Mouse (Mus musculus): Measurements from ENCODE around the gene Slc30a7. TPM values are rescaled to one million over a fixed set of nuclear protein-coding genes. Genes with fewer than 3 reads are reported as not detected.
"Not testable (repeated sequence)": the region's sequence is repeated elsewhere in the genome, so short reads cannot be mapped to it uniquely, and the experiment has no call there.

Gene Slc30a7
- polyA plus RNA-seq, 1 experiment from 2014 or later: 29.0 TPM

DNA sequence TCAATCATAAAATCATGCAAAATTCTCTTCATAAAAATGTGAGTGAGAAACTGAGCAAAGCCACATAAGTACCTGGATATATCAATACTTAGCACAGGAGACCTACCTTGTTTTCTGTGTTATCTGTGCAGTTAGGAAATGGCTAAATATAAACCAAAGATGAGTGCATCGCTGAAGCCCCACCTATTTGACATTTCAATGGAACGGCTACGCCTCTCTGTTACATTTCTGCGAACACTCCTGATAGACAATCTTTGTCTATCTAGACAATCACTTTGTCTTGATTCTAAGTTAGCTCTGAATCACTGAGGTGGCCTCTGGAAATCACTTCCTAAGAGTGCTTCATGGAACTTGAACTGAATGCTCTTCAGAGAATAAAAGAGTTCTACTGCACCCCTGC, 66.7 kb downstream of the Slc30a7 start:
- H3K9me3 ChIP-seq: no peaks in the 10 kb centered on the region
- H3K4me3 ChIP-seq: no peak overlapping the region
- peaks cover 28% of the 10 kb centered on the region for H3K36me3 ChIP-seq
- H3K4me1 ChIP-seq: no peaks in the 10 kb centered on the region
- H3K9ac ChIP-seq: no peak overlapping the region
- WGBS: 91% methylated on average over 4 of the region's 4 CpGs
- no peak overlapping the region for H3K27ac ChIP-seq
- H3K4me2 ChIP-seq (replicated peaks): no peak overlapping the region
- ATAC-seq (ENCODE audit: insufficient number of reproducible peaks, insufficient read depth, low FRiP score, low TSS enrichment): no peak
- no peaks in the 10 kb centered on the region for H3K27me3 ChIP-seq

DNA sequence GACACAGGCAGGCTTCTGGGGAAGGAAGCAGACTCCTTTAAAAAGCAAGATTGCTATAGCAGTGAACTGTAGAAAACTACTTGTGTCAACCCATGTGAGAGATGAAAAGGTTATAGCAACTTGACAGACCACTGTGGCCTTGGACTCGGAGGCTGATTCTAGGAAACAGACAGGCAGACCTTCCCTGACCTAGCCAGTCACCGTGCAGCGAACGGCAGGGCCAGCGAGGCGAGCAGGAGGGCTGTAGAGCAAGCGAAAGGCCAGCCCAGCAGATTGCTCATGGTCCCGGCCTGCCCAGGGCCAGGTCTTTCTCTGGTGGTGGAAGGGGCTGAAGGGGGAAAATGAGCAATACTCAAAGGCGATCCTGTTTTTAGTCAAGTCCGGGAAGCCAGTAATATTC, 69.4 kb downstream of the Slc30a7 start:
- no peak for ATAC-seq (ENCODE audit: insufficient number of reproducible peaks, insufficient read depth, low FRiP score, low TSS enrichment)
- Histone ChIP-seq H3K27ac (no peak overlapping the region), H3K4me2 (replicated peaks) (no peak overlapping the region), H3K27me3 (no peaks in the 10 kb centered on the region), H3K36me3 (peaks cover 14% of the 10 kb centered on the region), H3K4me3 (no peak overlapping the region), H3K4me1 (no peaks in the 10 kb centered on the region), H3K9me3 (no peaks in the 10 kb centered on the region), H3K9ac (no peak overlapping the region)
- WGBS: 88% methylated on average over 10 of the region's 10 CpGs

DNA sequence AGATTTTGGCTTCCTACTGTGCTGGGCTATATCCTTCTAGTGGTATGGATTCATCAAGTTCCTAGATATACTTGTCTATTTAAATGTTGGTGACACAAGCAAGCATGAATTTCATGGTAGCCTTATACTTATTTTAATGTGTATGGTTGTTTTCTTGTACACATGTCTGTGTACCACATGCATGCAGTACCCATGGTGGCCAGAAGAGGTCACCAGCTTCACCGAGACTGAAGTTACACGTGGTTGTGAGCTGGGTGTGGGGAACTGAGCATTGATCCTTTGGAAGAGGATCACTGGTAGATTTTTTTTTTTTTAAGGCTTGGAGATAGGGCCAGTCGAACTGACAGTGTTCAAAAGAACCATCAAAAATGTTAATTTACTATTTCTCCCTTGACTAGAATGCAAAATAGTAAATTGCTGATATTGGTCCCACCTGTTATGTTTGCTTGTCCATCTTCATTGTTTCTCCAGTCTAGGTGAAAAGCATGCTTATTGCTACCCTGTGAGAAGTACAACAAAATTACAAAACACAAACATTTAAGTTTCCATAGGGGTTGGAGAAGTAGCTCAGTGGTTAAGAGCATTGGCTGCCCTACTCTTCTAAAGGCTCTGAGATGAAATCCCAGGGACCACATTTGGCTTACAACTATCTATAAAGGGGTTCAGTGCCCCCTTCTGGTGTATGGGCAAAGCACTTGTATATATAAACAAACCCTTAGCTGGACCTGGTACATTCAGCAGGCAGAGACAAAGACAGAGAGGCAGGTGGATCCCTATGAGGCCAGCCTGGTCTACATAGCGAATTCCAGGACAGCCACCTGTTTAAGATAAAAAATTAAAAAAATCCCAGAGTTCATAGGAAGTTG, 70.2 kb downstream of the Slc30a7 start:
- no peaks in the 10 kb centered on the region for H3K4me1 ChIP-seq
- no peaks in the 10 kb centered on the region for H3K9me3 ChIP-seq
- no peak overlapping the region for H3K27ac ChIP-seq
- no peaks in the 10 kb centered on the region for H3K27me3 ChIP-seq
- no peak overlapping the region for H3K9ac ChIP-seq
- no peak overlapping the region for H3K4me2 ChIP-seq (replicated peaks)
- ATAC-seq (ENCODE audit: insufficient number of reproducible peaks, insufficient read depth, low FRiP score, low TSS enrichment): no peak
- 62% methylated on average over 4 of the region's 4 CpGs for WGBS
- H3K4me3 ChIP-seq: no peak overlapping the region
- H3K36me3 ChIP-seq: peaks cover 8% of the 10 kb centered on the region; the same call in 1 of the 2 replicates

DNA sequence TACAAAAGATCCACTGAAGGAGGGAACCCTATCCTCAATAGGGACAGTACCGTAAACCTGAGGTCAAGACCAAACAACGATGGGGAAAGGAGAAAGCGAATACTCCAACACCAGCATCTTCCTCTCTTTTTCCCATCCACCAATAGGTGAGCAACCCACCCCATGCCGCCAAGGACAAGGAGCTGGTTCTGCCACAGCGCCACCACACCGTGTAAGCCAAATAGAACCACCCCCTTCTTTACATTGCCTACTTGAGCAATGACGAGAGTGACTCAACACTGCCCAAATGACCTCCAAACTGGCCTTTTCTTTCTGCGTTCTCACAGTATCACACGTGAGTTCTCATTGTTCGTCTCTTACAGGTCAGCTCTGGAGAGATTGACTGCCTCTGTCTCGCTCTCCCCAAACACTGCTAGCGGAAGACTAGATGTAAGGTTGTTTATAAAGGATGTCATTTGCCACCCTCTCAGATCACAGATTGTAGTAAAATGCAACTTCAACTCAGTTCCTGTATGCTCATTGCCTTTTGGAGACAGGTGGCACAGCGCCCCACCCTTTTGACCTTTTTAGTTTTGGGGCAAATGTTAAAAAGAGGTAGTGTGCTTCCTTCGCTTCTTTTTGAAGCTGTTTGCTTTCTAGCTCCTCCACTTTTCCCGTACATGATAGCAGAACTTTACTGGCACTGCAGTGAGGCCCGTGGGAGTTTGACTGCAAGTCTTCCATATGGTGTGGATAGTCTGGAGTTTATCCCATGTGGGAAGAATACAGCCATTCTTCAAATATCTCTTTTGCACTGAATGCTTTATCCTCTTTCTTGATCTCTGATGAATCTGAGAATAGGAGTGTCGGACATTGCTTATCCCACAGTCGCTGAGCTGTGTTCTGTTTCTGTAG, 73.7 kb downstream of the Slc30a7 start:
- Histone ChIP-seq H3K36me3 (0 out of 2 replicates have a peak, but pooled peaks cover 3% of the 10 kb centered on the region), H3K27ac (no peak overlapping the region), H3K4me2 (replicated peaks) (no peak overlapping the region), H3K4me1 (no peaks in the 10 kb centered on the region), H3K9me3 (no peaks in the 10 kb centered on the region), H3K27me3 (no peaks in the 10 kb centered on the region), H3K4me3 (no peak overlapping the region), H3K9ac (no peak overlapping the region)
- no peak for ATAC-seq (ENCODE audit: insufficient number of reproducible peaks, insufficient read depth, low FRiP score, low TSS enrichment)
- 92% methylated on average over 18 of the region's 18 CpGs for WGBS

DNA sequence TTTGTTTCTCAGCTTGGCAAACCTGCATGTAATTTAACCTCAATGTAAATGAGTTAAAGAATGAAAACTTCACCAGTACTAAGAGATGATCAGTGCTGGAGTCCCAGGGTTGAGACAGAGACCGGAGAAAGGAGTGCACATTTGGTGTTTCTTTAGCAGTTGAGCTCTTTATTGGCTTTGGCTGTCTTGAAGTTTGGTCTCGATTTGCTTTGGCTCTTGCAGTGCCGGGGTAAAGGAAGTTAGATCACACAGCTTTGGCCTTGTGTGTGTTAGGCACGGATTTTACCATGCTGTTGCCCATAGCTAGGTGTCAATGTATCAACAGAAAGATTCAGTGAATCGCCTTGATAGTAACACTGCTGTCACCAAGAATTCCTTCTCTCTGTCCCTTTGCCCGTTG, 75.5 kb downstream of the Slc30a7 start:
- Histone ChIP-seq H3K4me2 (replicated peaks) (no peak overlapping the region), H3K36me3 (0 out of 2 replicates have a peak, but pooled peaks cover 6% of the 10 kb centered on the region), H3K27ac (no peak overlapping the region), H3K4me3 (no peak overlapping the region), H3K9me3 (no peaks in the 10 kb centered on the region), H3K4me1 (no peaks in the 10 kb centered on the region), H3K9ac (no peak overlapping the region), H3K27me3 (no peaks in the 10 kb centered on the region)
- ATAC-seq (ENCODE audit: insufficient number of reproducible peaks, insufficient read depth, low FRiP score, low TSS enrichment): no peak
- 88% methylated on average over 6 of the region's 6 CpGs for WGBS

DNA sequence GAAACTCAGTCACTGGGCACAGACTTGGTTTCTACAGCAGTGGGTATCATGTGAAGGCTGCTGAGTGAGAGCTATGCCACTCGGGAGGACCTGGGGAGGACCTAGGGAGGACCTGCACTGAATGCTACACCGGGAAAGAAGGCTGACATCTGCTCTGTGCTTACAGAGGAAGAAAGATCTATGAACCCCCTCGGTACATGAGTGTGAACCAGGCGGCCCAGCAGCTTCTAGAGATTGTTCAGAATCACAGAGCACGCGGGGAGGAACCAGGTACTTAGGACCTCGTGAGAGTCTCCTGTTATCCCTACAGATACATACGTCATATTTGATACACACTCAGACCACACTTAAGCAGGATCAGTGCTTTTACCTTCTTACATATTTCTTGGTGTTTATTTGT, 80.7 kb downstream of the Slc30a7 start:
- no peaks in the 10 kb centered on the region for H3K9me3 ChIP-seq
- H3K27ac ChIP-seq: no peak overlapping the region
- H3K36me3 ChIP-seq: 0 out of 2 replicates have a peak, but pooled peaks cover 6% of the 10 kb centered on the region
- no peak overlapping the region for H3K4me2 ChIP-seq (replicated peaks)
- 90% methylated on average over 8 of the region's 8 CpGs for WGBS
- no peaks in the 10 kb centered on the region for H3K27me3 ChIP-seq
- no peak overlapping the region for H3K9ac ChIP-seq
- H3K4me3 ChIP-seq: no peak overlapping the region
- ATAC-seq (ENCODE audit: insufficient number of reproducible peaks, insufficient read depth, low FRiP score, low TSS enrichment): no peak
- H3K4me1 ChIP-seq: no peaks in the 10 kb centered on the region

DNA sequence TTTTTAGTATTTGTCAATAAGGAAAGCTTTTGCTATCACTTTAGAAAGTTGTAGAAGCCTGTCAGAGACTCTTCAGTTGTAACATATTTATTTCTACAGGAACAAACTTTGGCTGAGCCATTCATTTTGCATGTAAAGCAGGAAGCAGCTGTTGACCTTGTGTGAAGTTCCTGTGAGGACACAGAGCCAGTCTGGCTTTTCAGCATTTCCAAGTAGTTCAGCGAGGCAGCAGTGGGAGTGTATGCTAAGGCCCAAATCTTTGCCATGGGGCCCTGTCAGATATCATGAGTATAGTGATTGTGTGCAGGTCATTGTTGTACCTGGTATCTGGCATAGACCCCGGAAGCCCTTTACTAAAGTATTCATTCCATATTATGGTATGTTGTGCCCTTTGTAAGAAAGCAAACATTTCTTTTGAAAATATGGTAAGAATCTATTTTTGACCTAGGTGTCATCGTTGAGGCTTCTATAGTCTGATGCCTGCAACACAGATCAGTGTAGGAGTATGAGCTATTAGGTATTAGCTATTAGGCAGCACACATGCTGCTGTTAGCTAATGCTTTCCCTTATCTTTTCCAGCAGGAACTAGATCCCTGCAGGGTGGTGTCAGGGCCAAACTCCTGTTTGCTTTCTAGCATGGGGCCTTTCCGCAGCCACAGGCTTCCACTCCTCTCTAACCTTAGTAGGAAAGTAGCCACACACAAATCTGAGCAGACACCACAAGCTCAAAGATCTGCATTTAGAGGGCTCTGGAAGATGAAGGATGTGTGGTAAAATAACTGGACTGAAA, 82.6 kb downstream of the Slc30a7 start:
- no peaks in the 10 kb centered on the region for H3K9me3 ChIP-seq
- ATAC-seq (ENCODE audit: insufficient number of reproducible peaks, insufficient read depth, low FRiP score, low TSS enrichment): no peak
- H3K27me3 ChIP-seq: no peaks in the 10 kb centered on the region
- 0 out of 2 replicates have a peak, but pooled peaks cover 6% of the 10 kb centered on the region for H3K36me3 ChIP-seq
- no peak overlapping the region for H3K27ac ChIP-seq
- no peak overlapping the region for H3K4me2 ChIP-seq (replicated peaks)
- no peak overlapping the region for H3K4me3 ChIP-seq
- no peaks in the 10 kb centered on the region for H3K4me1 ChIP-seq
- 90% methylated on average over 4 of the region's 4 CpGs for WGBS
- H3K9ac ChIP-seq: no peak overlapping the region

DNA sequence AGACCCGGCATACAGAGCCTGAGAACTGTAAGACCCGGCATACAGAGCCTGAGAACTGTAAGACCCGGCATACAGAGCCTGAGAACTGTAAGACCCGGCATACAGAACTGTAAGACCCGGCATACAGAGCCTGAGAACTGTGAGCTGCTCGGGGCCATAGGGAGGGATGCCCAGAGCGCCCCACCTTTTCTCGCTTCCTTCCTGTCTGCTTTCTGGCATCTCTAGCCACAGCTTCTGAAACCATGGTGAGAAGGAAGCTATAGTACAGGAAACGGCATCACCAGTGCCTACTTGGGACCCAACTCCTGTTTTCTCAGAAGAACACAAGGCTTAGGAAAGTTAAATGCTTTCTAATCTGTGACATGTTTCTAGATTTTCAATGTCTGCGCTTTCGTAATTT, 99.8 kb downstream of the Slc30a7 start:
- H3K36me3 ChIP-seq; H3K27me3 ChIP-seq; H3K9ac ChIP-seq; ATAC-seq (ENCODE audit: insufficient number of reproducible peaks, insufficient read depth, low FRiP score, low TSS enrichment); H3K4me1 ChIP-seq; H3K9me3 ChIP-seq; H3K4me3 ChIP-seq; H3K27ac ChIP-seq; H3K4me2 ChIP-seq (replicated peaks): not testable (repeated sequence)
- WGBS: 96% methylated on average over 10 of the region's 11 CpGs

DNA sequence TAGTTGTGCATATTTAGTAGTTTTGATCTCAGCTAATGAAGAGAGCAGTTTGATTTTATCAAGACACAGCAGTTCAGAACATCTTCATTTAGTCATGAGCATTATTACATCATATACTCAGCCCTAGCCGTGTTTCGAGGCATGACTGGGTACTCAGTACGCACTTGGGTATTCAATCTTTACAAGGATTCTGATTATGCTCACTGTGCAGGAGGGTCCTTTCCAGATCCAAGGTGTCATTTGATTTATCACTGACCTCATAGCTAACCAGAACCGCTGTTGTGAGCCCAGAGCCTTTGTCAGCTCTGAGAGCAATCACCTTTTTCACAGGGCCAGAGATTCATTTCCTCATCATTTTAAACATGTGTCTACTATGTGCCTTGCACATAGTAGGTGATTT, 101.6 kb downstream of the Slc30a7 start:
- no peaks in the 10 kb centered on the region for H3K9me3 ChIP-seq
- H3K27ac ChIP-seq: no peak overlapping the region
- H3K9ac ChIP-seq: no peak overlapping the region
- no peaks in the 10 kb centered on the region for H3K27me3 ChIP-seq
- WGBS: 96% methylated on average over 4 of the region's 4 CpGs
- 0 out of 2 replicates have a peak, but pooled peaks cover 4% of the 10 kb centered on the region for H3K36me3 ChIP-seq
- H3K4me1 ChIP-seq: no peaks in the 10 kb centered on the region
- no peak for ATAC-seq (ENCODE audit: insufficient number of reproducible peaks, insufficient read depth, low FRiP score, low TSS enrichment)
- no peak overlapping the region for H3K4me2 ChIP-seq (replicated peaks)
- no peak overlapping the region for H3K4me3 ChIP-seq

DNA sequence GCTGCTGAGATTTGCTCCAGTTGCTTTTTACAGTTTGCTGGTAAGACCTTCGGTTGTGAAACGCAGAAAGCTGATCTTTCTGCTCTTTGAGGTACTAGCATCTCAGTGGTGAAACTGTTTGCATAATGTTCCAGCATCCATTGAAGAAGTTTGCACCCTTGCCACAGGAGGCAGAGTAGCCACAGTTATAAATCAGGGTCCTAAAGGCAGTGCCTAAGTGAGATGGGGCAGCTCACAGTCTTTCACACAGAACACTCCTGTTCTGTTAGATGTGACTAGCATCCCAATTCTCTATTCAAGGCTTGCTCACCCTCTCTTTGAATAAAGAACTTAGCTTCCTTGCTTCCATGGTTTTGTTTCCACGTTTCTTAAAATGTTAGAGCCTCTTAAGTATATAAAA, 102.1 kb downstream of the Slc30a7 start:
- Histone ChIP-seq H3K4me3 (no peak overlapping the region), H3K9ac (no peak overlapping the region), H3K27ac (no peak overlapping the region), H3K36me3 (0 out of 2 replicates have a peak, but pooled peaks cover 4% of the 10 kb centered on the region), H3K27me3 (no peaks in the 10 kb centered on the region), H3K4me2 (replicated peaks) (no peak overlapping the region), H3K4me1 (no peaks in the 10 kb centered on the region), H3K9me3 (no peaks in the 10 kb centered on the region)
- no peak for ATAC-seq (ENCODE audit: insufficient number of reproducible peaks, insufficient read depth, low FRiP score, low TSS enrichment)
- WGBS: 95% methylated on average over 3 of the region's 3 CpGs

DNA sequence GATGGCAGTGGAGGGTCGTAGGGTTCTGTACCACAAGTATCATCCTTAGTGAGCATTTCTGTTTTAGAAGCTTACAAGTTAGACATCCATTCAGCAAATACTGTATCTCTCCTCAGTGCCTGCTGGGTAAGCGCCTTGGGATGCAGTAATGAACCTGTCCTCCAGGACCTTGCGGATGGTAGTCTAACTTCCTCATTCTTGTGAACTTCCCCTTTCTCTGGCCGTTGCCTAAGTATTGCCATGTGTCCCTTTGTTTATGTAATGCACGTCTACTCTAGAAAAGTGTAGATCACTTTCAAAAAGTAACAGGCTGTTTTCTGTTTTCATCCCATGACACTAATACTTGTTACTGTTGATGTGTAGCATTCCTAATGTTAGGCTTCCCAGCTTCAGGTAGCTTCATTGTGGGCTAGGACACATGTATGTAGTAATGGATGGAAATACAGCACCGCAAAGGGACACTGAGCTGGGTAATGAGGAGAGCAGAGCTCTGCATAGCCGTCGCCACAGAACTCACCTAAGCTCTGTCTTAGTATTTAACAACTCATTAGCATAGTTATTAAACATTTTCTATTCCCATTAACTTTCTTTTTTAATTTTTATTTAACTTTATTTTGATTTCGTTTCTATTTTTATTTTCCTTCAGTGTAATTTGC, 104.8 kb downstream of the Slc30a7 start:
- Histone ChIP-seq H3K4me1 (no peaks in the 10 kb centered on the region), H3K9me3 (no peaks in the 10 kb centered on the region), H3K4me3 (no peak overlapping the region), H3K9ac (no peak overlapping the region), H3K4me2 (replicated peaks) (no peak overlapping the region), H3K27ac (no peak overlapping the region), H3K27me3 (no peaks in the 10 kb centered on the region), H3K36me3 (0 out of 2 replicates have a peak, but pooled peaks cover 4% of the 10 kb centered on the region)
- ATAC-seq (ENCODE audit: insufficient number of reproducible peaks, insufficient read depth, low FRiP score, low TSS enrichment): no peak
- WGBS: 76% methylated on average over 9 of the region's 9 CpGs

Measured in embryonic facial prominence, embryonic 12.5 days (tissue).